Mouse (Mus musculus): ENCODE measurements around the gene Prps2. TPM values are rescaled to one million over a fixed set of nuclear protein-coding genes. Genes with fewer than 3 reads are reported as not detected.

Gene Prps2
- polyA plus RNA-seq, 1 experiment from 2014 or later, result 29.1 TPM

GRCm38 (mm10) chrX:167332607-167333006 is 49.9 kb downstream of the Prps2 start:
- no peaks in the 10 kb centered on the region for H3K36me3 ChIP-seq (ENCODE audit: control insufficient read depth, insufficient read depth, low read length)
- no peak overlapping the region for H3K9ac ChIP-seq (ENCODE audit: low read length)
- no peak overlapping the region for H3K4me3 ChIP-seq (replicated peaks; ENCODE audit: low read length)
- H3K4me2 ChIP-seq (ENCODE audit: low read depth, low read length), result no peak overlapping the region
- H3K4me1 ChIP-seq (ENCODE audit: control insufficient read depth, insufficient read depth, low read length), result no peaks in the 10 kb centered on the region
- WGBS, result 40% methylated on average over 1 of the region's 1 CpGs
- H3K9me3 ChIP-seq (replicated peaks; ENCODE audit: control insufficient read depth, low read length), result no peaks in the 10 kb centered on the region
- H3K27ac ChIP-seq (ENCODE audit: low read length), result no peak overlapping the region
- peaks cover 7% of the 10 kb centered on the region; the same call in 1 of the 2 replicates for H3K27me3 ChIP-seq (ENCODE audit: control insufficient read depth, insufficient read depth, low read length)
- ATAC-seq (ENCODE audit: insufficient read depth, low FRiP score), result no peak

- H3K27ac ChIP-seq (ENCODE audit: low read length), result no peak overlapping the region
- peaks cover 7% of the 10 kb centered on the region; the same call in 1 of the 2 replicates for H3K27me3 ChIP-seq (ENCODE audit: control insufficient read depth, insufficient read depth, low read length)
- H3K36me3 ChIP-seq (ENCODE audit: control insufficient read depth, insufficient read depth, low read length), result no peaks in the 10 kb centered on the region
- ATAC-seq (ENCODE audit: insufficient read depth, low FRiP score), result no peak
- no peak overlapping the region for H3K9ac ChIP-seq (ENCODE audit: low read length)
- H3K4me2 ChIP-seq (ENCODE audit: low read depth, low read length), result no peak overlapping the region
- no peaks in the 10 kb centered on the region for H3K4me1 ChIP-seq (ENCODE audit: control insufficient read depth, insufficient read depth, low read length)
- WGBS, result 69% methylated on average over 4 of the region's 4 CpGs
- H3K9me3 ChIP-seq (replicated peaks; ENCODE audit: control insufficient read depth, low read length), result no peaks in the 10 kb centered on the region
- H3K4me3 ChIP-seq (replicated peaks; ENCODE audit: low read length), result no peak overlapping the region
These were observed 51.6 kb downstream of the Prps2 start for GRCm38 (mm10) chrX:167330993-167331392.

- Histone ChIP-seq H3K36me3 (ENCODE audit: control insufficient read depth, insufficient read depth, low read length) (no peaks in the 10 kb centered on the region), H3K27me3 (ENCODE audit: control insufficient read depth, insufficient read depth, low read length) (peaks cover 7% of the 10 kb centered on the region; the same call in 1 of the 2 replicates), H3K9me3 (replicated peaks; ENCODE audit: control insufficient read depth, low read length) (no peaks in the 10 kb centered on the region), H3K4me2 (ENCODE audit: low read depth, low read length) (no peak within 1 kb of the TSS), H3K9ac (ENCODE audit: low read length) (no peak within 1 kb of the TSS), H3K4me3 (replicated peaks; ENCODE audit: low read length) (no peak within 1 kb of the TSS), H3K27ac (ENCODE audit: low read length) (no peak within 1 kb of the TSS), H3K4me1 (ENCODE audit: control insufficient read depth, insufficient read depth, low read length) (no peaks in the 10 kb centered on the region)
- ATAC-seq (ENCODE audit: insufficient read depth, low FRiP score), result no peak
- WGBS, result 64% methylated on average over 6 of the region's 6 CpGs
These were observed 52.1 kb downstream of the Prps2 start, which contains the start of gene Tlr7 for GRCm38 (mm10) chrX:167330399-167330798. TSS of gene Tlr7 (minus strand) at chrX:167330558.

- no peak for ATAC-seq (ENCODE audit: insufficient read depth, low FRiP score)
- Histone ChIP-seq H3K9me3 (replicated peaks; ENCODE audit: control insufficient read depth, low read length) (no peaks in the 10 kb centered on the region), H3K9ac (ENCODE audit: low read length) (no peak overlapping the region), H3K4me3 (replicated peaks; ENCODE audit: low read length) (no peak overlapping the region), H3K36me3 (ENCODE audit: control insufficient read depth, insufficient read depth, low read length) (no peaks in the 10 kb centered on the region), H3K4me2 (ENCODE audit: low read depth, low read length) (no peak overlapping the region), H3K27ac (ENCODE audit: low read length) (no peak overlapping the region), H3K27me3 (ENCODE audit: control insufficient read depth, insufficient read depth, low read length) (peaks cover 7% of the 10 kb centered on the region; the same call in 1 of the 2 replicates), H3K4me1 (ENCODE audit: control insufficient read depth, insufficient read depth, low read length) (no peaks in the 10 kb centered on the region)
- 88% methylated on average over 1 of the region's 1 CpGs for WGBS
These were observed 52.9 kb downstream of the Prps2 start for GRCm38 (mm10) chrX:167329620-167330019.

GRCm38 (mm10) chrX:167329098-167329497 is 53.5 kb downstream of the Prps2 start:
- Histone ChIP-seq H3K9me3 (replicated peaks; ENCODE audit: control insufficient read depth, low read length) (no peaks in the 10 kb centered on the region), H3K27me3 (ENCODE audit: control insufficient read depth, insufficient read depth, low read length) (peaks cover 7% of the 10 kb centered on the region; the same call in 1 of the 2 replicates), H3K27ac (ENCODE audit: low read length) (no peak overlapping the region), H3K9ac (ENCODE audit: low read length) (no peak overlapping the region), H3K4me3 (replicated peaks; ENCODE audit: low read length) (no peak overlapping the region), H3K36me3 (ENCODE audit: control insufficient read depth, insufficient read depth, low read length) (no peaks in the 10 kb centered on the region), H3K4me1 (ENCODE audit: control insufficient read depth, insufficient read depth, low read length) (no peaks in the 10 kb centered on the region), H3K4me2 (ENCODE audit: low read depth, low read length) (no peak overlapping the region)
- WGBS, result 63% methylated on average over 1 of the region's 1 CpGs
- ATAC-seq (ENCODE audit: insufficient read depth, low FRiP score), result no peak

- H3K9ac ChIP-seq (ENCODE audit: low read length), result no peak overlapping the region
- no peaks in the 10 kb centered on the region for H3K4me1 ChIP-seq (ENCODE audit: control insufficient read depth, insufficient read depth, low read length)
- no peak overlapping the region for H3K4me2 ChIP-seq (ENCODE audit: low read depth, low read length)
- peaks cover 7% of the 10 kb centered on the region; the same call in 1 of the 2 replicates for H3K27me3 ChIP-seq (ENCODE audit: control insufficient read depth, insufficient read depth, low read length)
- no peak overlapping the region for H3K27ac ChIP-seq (ENCODE audit: low read length)
- H3K36me3 ChIP-seq (ENCODE audit: control insufficient read depth, insufficient read depth, low read length), result no peaks in the 10 kb centered on the region
- H3K9me3 ChIP-seq (replicated peaks; ENCODE audit: control insufficient read depth, low read length), result no peaks in the 10 kb centered on the region
- H3K4me3 ChIP-seq (replicated peaks; ENCODE audit: low read length), result no peak overlapping the region
- no peak for ATAC-seq (ENCODE audit: insufficient read depth, low FRiP score)
- 95% methylated on average over 3 of the region's 3 CpGs for WGBS
These were observed 54.0 kb downstream of the Prps2 start for GRCm38 (mm10) chrX:167328519-167328918.

GRCm38 (mm10) chrX:167323742-167324141 is 58.8 kb downstream of the Prps2 start:
- Histone ChIP-seq H3K27me3 (ENCODE audit: control insufficient read depth, insufficient read depth, low read length) (peaks cover 8% of the 10 kb centered on the region; the same call in 1 of the 2 replicates), H3K36me3 (ENCODE audit: control insufficient read depth, insufficient read depth, low read length) (no peaks in the 10 kb centered on the region), H3K4me1 (ENCODE audit: control insufficient read depth, insufficient read depth, low read length) (no peaks in the 10 kb centered on the region), H3K9me3 (replicated peaks; ENCODE audit: control insufficient read depth, low read length) (no peaks in the 10 kb centered on the region), H3K9ac (ENCODE audit: low read length) (no peak overlapping the region), H3K27ac (ENCODE audit: low read length) (no peak overlapping the region), H3K4me3 (replicated peaks; ENCODE audit: low read length) (no peak overlapping the region), H3K4me2 (ENCODE audit: low read depth, low read length) (no peak overlapping the region)
- no peak for ATAC-seq (ENCODE audit: insufficient read depth, low FRiP score)
- WGBS, result 52% methylated on average over 1 of the region's 1 CpGs

GRCm38 (mm10) chrX:167321233-167321806 is 61.2 kb downstream of the Prps2 start:
- no peaks in the 10 kb centered on the region for H3K9me3 ChIP-seq (replicated peaks; ENCODE audit: control insufficient read depth, low read length)

GRCm38 (mm10) chrX:167318819-167319396 is 63.6 kb downstream of the Prps2 start:
- ATAC-seq (ENCODE audit: insufficient read depth, low FRiP score), result no peak
- H3K27ac ChIP-seq (ENCODE audit: low read length), result no peak overlapping the region
- no peak overlapping the region for H3K4me2 ChIP-seq (ENCODE audit: low read depth, low read length)
- peaks cover 11% of the 10 kb centered on the region; the same call in 1 of the 2 replicates for H3K27me3 ChIP-seq (ENCODE audit: control insufficient read depth, insufficient read depth, low read length)
- H3K9ac ChIP-seq (ENCODE audit: low read length), result no peak overlapping the region
- H3K4me1 ChIP-seq (ENCODE audit: control insufficient read depth, insufficient read depth, low read length), result no peaks in the 10 kb centered on the region
- H3K36me3 ChIP-seq (ENCODE audit: control insufficient read depth, insufficient read depth, low read length), result no peaks in the 10 kb centered on the region
- WGBS, result 54% methylated on average over 4 of the region's 4 CpGs
- H3K4me3 ChIP-seq (replicated peaks; ENCODE audit: low read length), result no peak overlapping the region
- no peaks in the 10 kb centered on the region for H3K9me3 ChIP-seq (replicated peaks; ENCODE audit: control insufficient read depth, low read length)

More at GRCm38 (mm10) chrX:167321233-167321806, 61.2 kb downstream of the Prps2 start:
- Histone ChIP-seq H3K4me1 (ENCODE audit: control insufficient read depth, insufficient read depth, low read length) (no peaks in the 10 kb centered on the region), H3K4me2 (ENCODE audit: low read depth, low read length) (no peak overlapping the region), H3K27ac (ENCODE audit: low read length) (no peak overlapping the region), H3K9ac (ENCODE audit: low read length) (no peak overlapping the region), H3K36me3 (ENCODE audit: control insufficient read depth, insufficient read depth, low read length) (no peaks in the 10 kb centered on the region), H3K27me3 (ENCODE audit: control insufficient read depth, insufficient read depth, low read length) (peaks cover 8% of the 10 kb centered on the region; the same call in 1 of the 2 replicates), H3K4me3 (replicated peaks; ENCODE audit: low read length) (no peak overlapping the region)
- ATAC-seq (ENCODE audit: insufficient read depth, low FRiP score), result no peak
- WGBS, result 56% methylated on average over 4 of the region's 4 CpGs
